Mouse (Mus musculus) brain, embryonic 14.5 days (tissue): ENCODE measurements around the gene Olr1.

Source experiments
- CTCF ChIP-seq: fragments of 200-500 bp; IDR thresholded peaks from 2 replicates; pipeline ENCODE4 v1.5.1; 2012; ENCODE audit warnings: inconsistent platforms, mild to moderate bottlenecking, moderate library complexity, borderline replicate concordance; ENCODE audit not compliant: insufficient read depth, insufficient read length; ENCODE audit errors: extremely low read depth
- POLR2A ChIP-seq: fragments of 200-500 bp; IDR thresholded peaks from 2 replicates; pipeline ENCODE4 v1.6.1; 2012; ENCODE audit warnings: mild to moderate bottlenecking, inconsistent platforms, borderline replicate concordance; ENCODE audit not compliant: poor library complexity, insufficient read depth, insufficient read length, severe bottlenecking; ENCODE audit errors: extremely low read depth

DNA sequence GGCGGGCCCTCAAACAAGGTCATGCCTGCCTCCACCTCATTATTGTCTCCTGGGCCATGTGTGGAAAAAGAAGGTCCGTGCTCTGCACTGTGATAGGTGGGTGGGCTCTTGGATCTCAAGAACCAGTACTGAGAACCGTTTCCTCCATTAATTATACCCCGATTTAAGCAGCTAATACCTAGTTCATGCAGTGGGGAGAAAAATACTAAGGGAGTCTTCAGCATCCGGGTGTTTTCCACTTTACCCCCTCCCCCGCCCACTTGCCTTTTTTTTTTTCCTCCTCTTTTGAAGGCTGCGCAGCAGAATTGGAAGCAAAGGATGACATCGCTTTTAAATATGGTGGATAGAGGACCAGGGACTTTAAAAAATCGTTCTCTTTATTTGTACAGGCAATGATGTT is 27.1 kb upstream of the Olr1 start:
- TF ChIP-seq POLR2A, result no peak
- no peak for TF ChIP-seq CTCF
